Mouse (Mus musculus): ENCODE measurements around the gene Slc5a7. TPM values are rescaled to one million over a fixed set of nuclear protein-coding genes. Genes with fewer than 3 reads are reported as not detected.
A peak's percentile ranks its signal among the peaks of the same experiment; 100 is the strongest.

Gene Slc5a7
- not detected for total RNA-seq (2021)
- long read RNA-seq, experiment 1 = 0 reads
- long read RNA-seq, experiment 2 = 0 reads

DNA sequence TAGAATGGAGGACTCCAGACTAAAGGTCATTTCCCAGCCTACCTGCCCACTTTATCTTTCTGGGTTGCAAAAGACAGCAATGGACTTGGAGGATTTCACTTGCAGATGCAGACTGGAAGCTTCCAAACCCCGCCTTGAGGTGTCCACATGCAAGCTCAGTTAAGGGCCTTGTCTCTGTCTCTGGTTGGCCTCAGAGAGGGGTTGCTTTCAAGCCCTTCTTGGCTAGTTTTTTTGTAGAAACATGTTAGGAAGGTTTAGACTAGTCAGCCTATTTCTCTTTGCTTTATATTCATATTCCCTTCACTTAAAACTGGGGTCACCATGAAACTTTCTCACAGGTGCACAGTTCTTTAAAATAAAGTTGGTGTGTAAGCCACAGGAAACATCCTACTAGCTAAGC lies at the start of gene Slc5a7:
Slc5a7 (minus strand) TSS at position 101 of the 400 bp plus-strand sequence.
- intact Hi-C loops (cut with DNase I; ENCODE audit: low total_unique reads) = no loop called here
- no peak for DNase-seq

DNA sequence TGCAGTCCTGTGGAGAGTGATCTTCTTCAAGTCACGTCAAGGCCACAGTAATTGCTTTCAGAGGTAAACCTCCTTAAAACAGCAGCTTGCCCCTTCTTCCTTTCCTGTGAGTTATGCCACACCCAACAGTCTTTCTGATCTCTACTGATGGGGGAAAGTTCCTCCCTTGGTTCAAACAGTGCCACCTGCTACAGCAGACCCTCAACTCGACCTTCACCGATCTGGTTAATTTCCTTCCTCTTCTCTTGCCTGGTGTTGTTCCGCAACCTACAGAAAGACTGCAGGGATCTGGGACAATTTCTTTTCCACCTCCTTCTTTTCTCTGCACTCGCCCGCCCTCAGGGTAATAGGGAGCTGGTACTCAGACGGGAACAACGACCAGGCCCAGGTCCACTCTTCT lies 48.8 kb upstream of the Slc5a7 start:
- intact Hi-C loops (cut with DNase I; ENCODE audit: low total_unique reads) = no loop called here
- DNase-seq = no peak

GRCm38 (mm10) chr17:54343395-54343794 lies 44.6 kb upstream of the Slc5a7 start:
- no peak for DNase-seq
- intact Hi-C loops (cut with DNase I; ENCODE audit: low total_unique reads) = no loop called here

DNA sequence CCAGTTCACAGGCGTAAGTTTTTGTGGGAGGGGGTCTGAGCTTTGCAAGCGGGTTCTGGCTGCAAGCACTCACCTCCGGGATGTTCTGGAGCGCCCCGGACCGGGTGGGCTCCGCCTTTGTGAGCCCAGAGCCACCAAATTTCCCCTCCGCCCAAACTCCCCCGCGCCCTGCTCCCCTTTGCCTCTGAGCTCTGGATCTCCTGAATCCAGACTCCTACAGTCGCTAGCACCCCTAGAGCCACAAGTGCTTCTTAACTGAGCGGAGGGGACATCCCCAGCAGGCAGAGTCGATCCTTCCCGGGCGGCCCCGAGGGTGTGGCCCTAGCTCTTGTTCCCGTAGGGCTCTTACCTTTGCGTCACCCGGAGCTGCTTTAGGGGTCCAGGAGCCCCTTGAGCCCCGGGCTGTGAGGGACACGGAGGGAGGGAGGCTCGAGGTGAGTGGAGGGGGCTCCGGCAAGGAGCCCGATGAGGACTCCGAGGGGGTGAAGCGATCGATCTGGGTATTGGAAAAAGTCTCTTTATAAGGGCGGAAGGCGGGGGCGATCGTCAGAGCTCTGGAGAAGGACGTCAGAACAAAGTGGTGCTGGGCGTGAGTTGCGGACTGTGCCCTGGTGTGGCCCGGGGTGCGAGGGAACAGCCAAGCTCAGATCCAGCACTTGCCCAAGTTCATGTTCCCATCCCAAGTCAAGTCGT lies 456 bp downstream of the Slc5a7 start:
- peak; percentile 3 for DNase-seq
- intact Hi-C loops (cut with DNase I; ENCODE audit: low total_unique reads) = no loop called here

- DNase-seq = no peak
- intact Hi-C loops (cut with DNase I; ENCODE audit: low total_unique reads) = no loop called here
Measured at GRCm38 (mm10) chr17:54250783-54251182, 48.1 kb downstream of the Slc5a7 start.

DNA sequence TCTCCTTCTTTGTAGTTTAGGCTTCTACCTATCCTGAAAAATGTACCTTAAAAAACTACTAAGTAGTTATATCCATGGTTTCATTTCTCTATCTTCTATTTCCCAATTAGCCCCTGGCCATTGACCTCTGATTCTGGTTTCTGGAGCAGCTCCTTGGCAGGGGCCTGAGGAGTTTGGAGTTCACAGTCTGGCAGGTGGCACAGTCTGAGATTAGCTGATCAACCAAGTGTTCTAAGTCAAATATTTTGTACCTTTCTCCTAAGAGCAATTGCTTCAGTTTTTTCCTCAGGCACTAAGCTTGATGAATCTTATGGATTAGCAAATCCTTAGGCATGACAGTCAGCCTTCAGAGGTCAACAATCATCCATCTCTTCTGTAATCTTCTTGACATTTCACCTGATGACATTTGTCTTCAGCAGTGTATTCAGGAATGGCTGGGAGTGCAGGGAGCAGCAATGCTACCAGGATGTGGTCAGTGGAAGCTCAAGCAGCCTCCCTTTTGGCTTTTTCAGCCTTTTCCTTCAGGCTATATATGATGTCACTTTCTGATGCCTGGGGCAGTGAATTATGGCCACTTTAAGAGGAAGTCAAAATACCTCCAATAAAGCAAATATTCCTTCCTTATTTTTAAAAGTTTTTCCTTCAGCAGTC lies 55.1 kb downstream of the Slc5a7 start:
- intact Hi-C loops (cut with DNase I; ENCODE audit: low total_unique reads) = no loop called here
- DNase-seq = no peak

GRCm38 (mm10) chr17:54239435-54239834 lies 59.4 kb downstream of the Slc5a7 start:
- DNase-seq = no peak
- intact Hi-C loops (cut with DNase I; ENCODE audit: low total_unique reads) = no loop called here

Data from gastrocnemius, postnatal 14 days (tissue).